Mouse (Mus musculus): ENCODE data around the gene Stip1. TPM values are rescaled to one million over a fixed set of nuclear protein-coding genes. Genes with fewer than 3 reads are reported as not detected.
"Not testable (repeated sequence)": the region's sequence is repeated elsewhere in the genome, so short reads cannot be mapped to it uniquely, and the experiment has no call there.

The Stip1 gene
- polyA plus RNA-seq, 1 experiment from 2014 or later, result 428 TPM

- Histone ChIP-seq H3K4me2 (ENCODE audit: low read depth, low read length, severe bottlenecking) (no peak overlapping the region), H3K9me3 (ENCODE audit: control insufficient read depth, low read length) (no peaks in the 10 kb centered on the region), H3K4me1 (replicated peaks; ENCODE audit: control insufficient read depth, insufficient read depth, low read length) (peaks cover 18% of the 10 kb centered on the region), H3K27ac (ENCODE audit: low read depth, low read length) (no peak overlapping the region), H3K27me3 (ENCODE audit: control insufficient read depth, insufficient read depth, low read length) (no peaks in the 10 kb centered on the region), H3K36me3 (ENCODE audit: control insufficient read depth, insufficient read depth, low read length) (no peaks in the 10 kb centered on the region), H3K4me3 (ENCODE audit: low read depth, low read length) (no peak overlapping the region), H3K9ac (ENCODE audit: low read length) (no peak overlapping the region)
- 88% methylated on average over 8 of the region's 8 CpGs for WGBS
- ATAC-seq (replicated peaks; ENCODE audit: low FRiP score) (no peak), DNase-seq (ENCODE audit: low spot score) (no peak)
Measured at GRCm38 (mm10) chr19:6994489-6994888, 45.3 kb downstream of the Stip1 start.

- 89% methylated on average over 8 of the region's 8 CpGs for WGBS
- DNase-seq (ENCODE audit: low spot score), result no peak
- H3K4me3 ChIP-seq (ENCODE audit: low read depth, low read length), result no peak overlapping the region
- ATAC-seq (replicated peaks; ENCODE audit: low FRiP score), result no peak
- no peak overlapping the region for H3K27ac ChIP-seq (ENCODE audit: low read depth, low read length)
- H3K36me3 ChIP-seq (ENCODE audit: control insufficient read depth, insufficient read depth, low read length), result no peaks in the 10 kb centered on the region
- H3K4me2 ChIP-seq (ENCODE audit: low read depth, low read length, severe bottlenecking), result no peak overlapping the region
- no peak overlapping the region for H3K9ac ChIP-seq (ENCODE audit: low read length)
- no peaks in the 10 kb centered on the region for H3K9me3 ChIP-seq (ENCODE audit: control insufficient read depth, low read length)
- H3K4me1 ChIP-seq (replicated peaks; ENCODE audit: control insufficient read depth, insufficient read depth, low read length), result peaks cover 18% of the 10 kb centered on the region
- no peaks in the 10 kb centered on the region for H3K27me3 ChIP-seq (ENCODE audit: control insufficient read depth, insufficient read depth, low read length)
Measured at GRCm38 (mm10) chr19:6994002-6994401, 45.8 kb downstream of the Stip1 start.

GRCm38 (mm10) chr19:6993011-6993770 is 46.6 kb downstream of the Stip1 start:
- peaks cover 18% of the 10 kb centered on the region for H3K4me1 ChIP-seq (replicated peaks; ENCODE audit: control insufficient read depth, insufficient read depth, low read length)
- peak overlapping the region; percentile 94 for H3K4me2 ChIP-seq (ENCODE audit: low read depth, low read length, severe bottlenecking)
- H3K9ac ChIP-seq (ENCODE audit: low read length), result peak overlapping the region; percentile 65
- no peaks in the 10 kb centered on the region for H3K9me3 ChIP-seq (ENCODE audit: control insufficient read depth, low read length)
- WGBS, result 60% methylated on average over 14 of the region's 14 CpGs
- no peaks in the 10 kb centered on the region for H3K36me3 ChIP-seq (ENCODE audit: control insufficient read depth, insufficient read depth, low read length)
- H3K27me3 ChIP-seq (ENCODE audit: control insufficient read depth, insufficient read depth, low read length), result no peaks in the 10 kb centered on the region
- ATAC-seq (replicated peaks; ENCODE audit: low FRiP score) (no peak), DNase-seq (ENCODE audit: low spot score) (no peak)
- peak overlapping the region; percentile 62 for H3K27ac ChIP-seq (ENCODE audit: low read depth, low read length)
- H3K4me3 ChIP-seq (ENCODE audit: low read depth, low read length), result peak overlapping the region; percentile 52

- Histone ChIP-seq H3K4me3 (ENCODE audit: low read depth, low read length) (peak within 1 kb of the TSS; percentile 52), H3K27ac (ENCODE audit: low read depth, low read length) (peak within 1 kb of the TSS; percentile 62), H3K36me3 (ENCODE audit: control insufficient read depth, insufficient read depth, low read length) (no peaks in the 10 kb centered on the region), H3K9ac (ENCODE audit: low read length) (peak within 1 kb of the TSS; percentile 65), H3K9me3 (ENCODE audit: control insufficient read depth, low read length) (no peaks in the 10 kb centered on the region), H3K27me3 (ENCODE audit: control insufficient read depth, insufficient read depth, low read length) (no peaks in the 10 kb centered on the region), H3K4me1 (replicated peaks; ENCODE audit: control insufficient read depth, insufficient read depth, low read length) (peaks cover 22% of the 10 kb centered on the region), H3K4me2 (ENCODE audit: low read depth, low read length, severe bottlenecking) (peak within 1 kb of the TSS; percentile 94)
- ATAC-seq (replicated peaks; ENCODE audit: low FRiP score) (peak; percentile 93), DNase-seq (ENCODE audit: low spot score) (peak; percentile 98)
- WGBS, result 3% methylated on average over 37 of the region's 37 CpGs
Measured at GRCm38 (mm10) chr19:6992011-6992858, 47.5 kb downstream of the Stip1 start, which contains the start of gene Dnajc4. TSS of gene Dnajc4 (minus strand) at chr19:6992572.

GRCm38 (mm10) chr19:6991166-6991565 is 48.6 kb downstream of the Stip1 start:
- not testable (repeated sequence) for DNase-seq (ENCODE audit: low spot score); H3K9me3 ChIP-seq (ENCODE audit: control insufficient read depth, low read length); H3K27ac ChIP-seq (ENCODE audit: low read depth, low read length); H3K27me3 ChIP-seq (ENCODE audit: control insufficient read depth, insufficient read depth, low read length); H3K9ac ChIP-seq (ENCODE audit: low read length); H3K4me2 ChIP-seq (ENCODE audit: low read depth, low read length, severe bottlenecking); H3K4me3 ChIP-seq (ENCODE audit: low read depth, low read length); H3K36me3 ChIP-seq (ENCODE audit: control insufficient read depth, insufficient read depth, low read length); ATAC-seq (replicated peaks; ENCODE audit: low FRiP score)
- WGBS, result 91% methylated on average over 6 of the region's 6 CpGs
- peaks cover 25% of the 10 kb centered on the region for H3K4me1 ChIP-seq (replicated peaks; ENCODE audit: control insufficient read depth, insufficient read depth, low read length)

GRCm38 (mm10) chr19:6990712-6991111 is 49.1 kb downstream of the Stip1 start:
- Histone ChIP-seq H3K36me3 (ENCODE audit: control insufficient read depth, insufficient read depth, low read length) (no peaks in the 10 kb centered on the region), H3K9me3 (ENCODE audit: control insufficient read depth, low read length) (no peaks in the 10 kb centered on the region), H3K4me1 (replicated peaks; ENCODE audit: control insufficient read depth, insufficient read depth, low read length) (peaks cover 24% of the 10 kb centered on the region), H3K9ac (ENCODE audit: low read length) (no peak overlapping the region), H3K4me2 (ENCODE audit: low read depth, low read length, severe bottlenecking) (no peak overlapping the region), H3K4me3 (ENCODE audit: low read depth, low read length) (no peak overlapping the region), H3K27ac (ENCODE audit: low read depth, low read length) (no peak overlapping the region), H3K27me3 (ENCODE audit: control insufficient read depth, insufficient read depth, low read length) (no peaks in the 10 kb centered on the region)
- no peak for DNase-seq (ENCODE audit: low spot score)
- 87% methylated on average over 6 of the region's 6 CpGs for WGBS
- no peak for ATAC-seq (replicated peaks; ENCODE audit: low FRiP score)

- Histone ChIP-seq H3K36me3 (ENCODE audit: control insufficient read depth, insufficient read depth, low read length) (peaks cover 3% of the 10 kb centered on the region; the same call in 1 of the 2 replicates), H3K4me1 (replicated peaks; ENCODE audit: control insufficient read depth, insufficient read depth, low read length) (peaks cover 16% of the 10 kb centered on the region), H3K4me2 (ENCODE audit: low read depth, low read length, severe bottlenecking) (no peak overlapping the region), H3K9me3 (ENCODE audit: control insufficient read depth, low read length) (no peaks in the 10 kb centered on the region), H3K4me3 (ENCODE audit: low read depth, low read length) (no peak overlapping the region), H3K27ac (ENCODE audit: low read depth, low read length) (no peak overlapping the region), H3K9ac (ENCODE audit: low read length) (no peak overlapping the region), H3K27me3 (ENCODE audit: control insufficient read depth, insufficient read depth, low read length) (no peaks in the 10 kb centered on the region)
- 83% methylated on average over 8 of the region's 8 CpGs for WGBS
- DNase-seq (ENCODE audit: low spot score) (no peak), ATAC-seq (replicated peaks; ENCODE audit: low FRiP score) (no peak)
Measured at GRCm38 (mm10) chr19:6989251-6989650, 50.5 kb downstream of the Stip1 start.

GRCm38 (mm10) chr19:6987904-6988285 is 51.9 kb downstream of the Stip1 start:
- DNase-seq (ENCODE audit: low spot score) (no peak), ATAC-seq (replicated peaks; ENCODE audit: low FRiP score) (peak; percentile 4; the same call in 1 of the 2 replicates)
- Histone ChIP-seq H3K27me3 (ENCODE audit: control insufficient read depth, insufficient read depth, low read length) (no peaks in the 10 kb centered on the region), H3K4me2 (ENCODE audit: low read depth, low read length, severe bottlenecking) (peak overlapping the region; percentile 96), H3K4me3 (ENCODE audit: low read depth, low read length) (peak overlapping the region; percentile 87), H3K36me3 (ENCODE audit: control insufficient read depth, insufficient read depth, low read length) (peaks cover 3% of the 10 kb centered on the region; the same call in 1 of the 2 replicates), H3K27ac (ENCODE audit: low read depth, low read length) (0 out of 2 replicates have a peak overlapping the region, but pooled peaks have one; percentile 12), H3K9ac (ENCODE audit: low read length) (peak overlapping the region; percentile 89), H3K4me1 (replicated peaks; ENCODE audit: control insufficient read depth, insufficient read depth, low read length) (peaks cover 12% of the 10 kb centered on the region), H3K9me3 (ENCODE audit: control insufficient read depth, low read length) (no peaks in the 10 kb centered on the region)
- WGBS, result 8% methylated on average over 8 of the region's 8 CpGs
